ENCODE assay signal across 9 mouse cellular contexts in the genomic region with DNA sequence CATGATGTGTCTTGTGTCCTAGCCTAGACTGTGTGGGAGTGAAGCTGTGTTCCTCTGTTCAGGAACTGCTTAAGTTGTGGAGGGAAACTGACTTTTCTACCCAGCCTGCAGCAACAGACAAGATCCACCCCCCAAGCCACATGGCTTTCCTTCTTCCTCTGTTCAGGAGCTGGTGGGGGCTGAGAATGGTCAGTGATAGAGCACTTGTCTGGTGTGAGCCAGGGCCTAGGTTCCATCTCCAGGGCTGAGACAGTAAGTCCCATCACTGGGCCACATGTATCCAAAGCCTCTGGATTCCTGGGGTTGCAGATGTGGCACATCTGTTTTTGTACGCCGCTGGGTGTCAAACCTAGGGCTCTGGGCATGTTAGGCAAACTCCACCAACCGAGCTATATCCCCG. TPM values are rescaled to one million over a fixed set of nuclear protein-coding genes. Genes with fewer than 3 reads are reported as not detected.
A peak's percentile ranks its signal among the peaks of the same experiment; 100 is the strongest.
DNase-seq lines count a peak whose midpoint lies in the region; ATAC-seq lines count a peak whose summit lies in the region.
"Had no signal": no experiment of that assay in that cellular context is flagged by ENCODE, and none has a peak within 500 bp of the region (broad histone marks: within the 10 kb centered on the region; RNA-seq: fewer than 3 reads in every experiment).

No protein-coding gene starts in this region.

- H3K36me3 ChIP-seq in heart, embryonic 14.5 days (ENCODE audit: control insufficient read depth, insufficient read depth, low read length), result peaks cover 29% of the 10 kb centered on the region
- peaks cover 6% of the 10 kb centered on the region; the same call in 1 of the 2 replicates for H3K36me3 ChIP-seq in hindbrain, embryonic 10.5 days
- H3K36me3 ChIP-seq in macrophage (ENCODE audit: inconsistent target), result peaks cover 7% of the 10 kb centered on the region; the same call in 1 of the 2 replicates

- no peaks in the 10 kb centered on the region for H3K79me2 ChIP-seq in macrophage (ENCODE audit: inconsistent target)

- peak overlapping the region; percentile 49 to 62 for H3K4me3 ChIP-seq in heart, embryonic 14.5 days (ENCODE audit: control insufficient read depth in 1 of 2, insufficient read depth in 1 of 2, low read depth in 1 of 2, low read length in 2 of 2)
- H3K4me3 ChIP-seq in brown adipose tissue, adult 24 weeks (ENCODE audit: insufficient read depth, low read depth, low read length), result peak overlapping the region; percentile 63
- peak overlapping the region; percentile 54 for H3K4me3 ChIP-seq in hindbrain, embryonic 10.5 days
- peak overlapping the region; percentile 35 for H3K4me3 ChIP-seq in macrophage (ENCODE audit: inconsistent target)
- H3K4me3 ChIP-seq: megakaryocyte, embryonic 14.5 days had no signal

- peak overlapping the region; percentile 84 to 96 for H3K27ac ChIP-seq in heart, embryonic 14.5 days (replicated peaks in 1 of 2; ENCODE audit: control insufficient read depth in 1 of 2, insufficient read depth in 1 of 2, low read depth in 2 of 2, low read length in 2 of 2)
- peak overlapping the region; percentile 50 for H3K27ac ChIP-seq in brown adipose tissue, adult 24 weeks (replicated peaks; ENCODE audit: low read depth, low read length)
- H3K27ac ChIP-seq in hindbrain, embryonic 10.5 days, result peak overlapping the region; percentile 89
- no peak overlapping the region for H3K27ac ChIP-seq in macrophage

- H3K9me3 ChIP-seq in heart, embryonic 14.5 days (ENCODE audit: control insufficient read depth, low read length), result no peaks in the 10 kb centered on the region
- H3K9me3 ChIP-seq in hindbrain, embryonic 10.5 days, result no peaks in the 10 kb centered on the region
- H3K9me3 ChIP-seq: megakaryocyte, embryonic 14.5 days had no signal

- WGBS in heart, embryonic 14.5 days, result 71% methylated on average over 4 of the region's 4 CpGs
- 74% methylated on average over 4 of the region's 4 CpGs for WGBS in hindbrain, embryonic 10.5 days
- 61% methylated on average over 4 of the region's 4 CpGs for WGBS in macrophage (ENCODE audit: missing documents)

- ATAC-seq in heart, embryonic 14.5 days (ENCODE audit: insufficient number of reproducible peaks, insufficient read depth, low FRiP score, low read depth), result no peak
- no peak for ATAC-seq in granulocyte monocyte progenitor cell, adult 5-6 weeks (replicated peaks; ENCODE audit: poor library complexity, severe bottlenecking)

- H3K9ac ChIP-seq in heart, embryonic 14.5 days (ENCODE audit: low read length), result peak overlapping the region; percentile 72

- peak overlapping the region; percentile 79 for H3K4me2 ChIP-seq in heart, embryonic 14.5 days (ENCODE audit: low read length)

- DNase-seq in heart, adult 18-20 months, result no peak
- no peak for DNase-seq in hindbrain, embryonic 10.5 days (ENCODE audit: low spot score)
- no peak for DNase-seq in left cerebral cortex, adult 18-20 months (ENCODE audit: low spot score in 2 of 2)
- DNase-seq in adrenal gland, adult 8-10 months, result no peak

- peaks cover 30 to 46% of the 10 kb centered on the region in 2 experiments for H3K4me1 ChIP-seq in heart, embryonic 14.5 days (ENCODE audit: control insufficient read depth in 2 of 2, insufficient read depth in 2 of 2, low read length in 2 of 2)
- peaks cover 7% of the 10 kb centered on the region for H3K4me1 ChIP-seq in brown adipose tissue, adult 24 weeks (ENCODE audit: control insufficient read depth, insufficient read depth, insufficient read length, low read length)
- peaks cover 48% of the 10 kb centered on the region for H3K4me1 ChIP-seq in hindbrain, embryonic 10.5 days (replicated peaks)

- no peaks in the 10 kb centered on the region for H3K27me3 ChIP-seq in heart, embryonic 14.5 days (ENCODE audit: control insufficient read depth, insufficient read depth, low read length)
- H3K27me3 ChIP-seq in hindbrain, embryonic 10.5 days (ENCODE audit: insufficient read depth, poor library complexity, severe bottlenecking), result no peaks in the 10 kb centered on the region
- H3K27me3 ChIP-seq: megakaryocyte, embryonic 14.5 days had no signal

RNA-seq across cellular contexts. Expression of gene Sigmar1, which starts 5.0 kb away (rescaled TPM):
- polyA plus RNA-seq in heart, embryonic 14.5 days (2014; fragmentation: Nextera tagmentation; extraction: Ambion mirVana), result 56.8 and 57.0 TPM in 2 replicates
- total RNA-seq in heart, adult 18-20 months (2021), result 10 to 100 TPM; 17.8 to 20.9 TPM
- 44.1 and 48.4 TPM in 2 replicates for polyA plus RNA-seq in brown adipose tissue, adult 24 weeks (2012; ENCODE audit: insufficient read depth, insufficient read length, missing spikeins)
- polyA plus RNA-seq in hindbrain, embryonic 10.5 days (2016; fragmentation: Nextera tagmentation; extraction: Ambion mirVana), result 77.4 and 89.4 TPM in 2 replicates
- total RNA-seq in macrophage (2018; cell fraction: chromatin; rRNA removed), result 10 to 100 TPM in 7 of 26 experiments, 1 to 10 TPM in 16, under 1 TPM in 1, not detected in 2; 0.87 to 16.9 (median 7.5) TPM
- total RNA-seq in macrophage (2018; cell fraction: cytosol; rRNA removed), result 10 to 100 TPM; 24.4 to 43.7 (median 35.3) TPM
- 10 to 100 TPM in 25 of 26 experiments, 1 to 10 TPM in 1; 7.2 to 53.4 (median 21.4) TPM for total RNA-seq in macrophage (2018; cell fraction: nucleus; rRNA removed)
- 37.5 to 72.4 TPM (median 70.3 TPM) in 3 replicates for polyA plus RNA-seq in macrophage (2018)
- total RNA-seq in granulocyte monocyte progenitor cell, adult 5-6 weeks (2014; fragmentation: Nextera tagmentation), result 46.7 and 68.6 TPM in 2 replicates
- total RNA-seq in granulocyte monocyte progenitor cell, adult 5-6 weeks (2017), result 32.9 and 59.9 TPM in 2 replicates
- 10 to 100 TPM; 49.5 to 58.6 TPM for total RNA-seq in left cerebral cortex, adult 18-20 months (2021)
- 10 to 100 TPM; 74.2 to 81.7 (median 78.8) TPM for total RNA-seq in adrenal gland, adult 8-10 months (2022)

RNA-seq across cellular contexts. Expression of gene Galt, which starts 5.9 kb away (rescaled TPM):
- 59.6 and 63.7 TPM in 2 replicates for polyA plus RNA-seq in heart, embryonic 14.5 days (2014; fragmentation: Nextera tagmentation; extraction: Ambion mirVana)
- total RNA-seq in heart, adult 18-20 months (2021), result 10 to 100 TPM; 50.8 to 55.4 TPM
- polyA plus RNA-seq in brown adipose tissue, adult 24 weeks (2012; ENCODE audit: insufficient read depth, insufficient read length, missing spikeins), result 30.4 and 38.3 TPM in 2 replicates
- polyA plus RNA-seq in hindbrain, embryonic 10.5 days (2016; fragmentation: Nextera tagmentation; extraction: Ambion mirVana), result 22.9 and 24.3 TPM in 2 replicates
- total RNA-seq in macrophage (2018; cell fraction: chromatin; rRNA removed), result 10 to 100 TPM in 23 of 26 experiments, 1 to 10 TPM in 3; 3.7 to 81.1 (median 36.6) TPM
- 10 to 100 TPM; 11.1 to 29.0 (median 20.4) TPM for total RNA-seq in macrophage (2018; cell fraction: cytosol; rRNA removed)
- total RNA-seq in macrophage (2018; cell fraction: nucleus; rRNA removed), result 10 to 100 TPM in 23 of 26 experiments, 1 to 10 TPM in 3; 7.9 to 56.8 (median 28.9) TPM
- polyA plus RNA-seq in macrophage (2018), result 18.2 to 19.2 TPM (median 18.2 TPM) in 3 replicates
- 26.7 and 27.2 TPM in 2 replicates for total RNA-seq in granulocyte monocyte progenitor cell, adult 5-6 weeks (2014; fragmentation: Nextera tagmentation)
- total RNA-seq in granulocyte monocyte progenitor cell, adult 5-6 weeks (2017), result 33.0 and 39.2 TPM in 2 replicates
- total RNA-seq in left cerebral cortex, adult 18-20 months (2021), result 10 to 100 TPM; 66.6 to 79.6 TPM
- total RNA-seq in adrenal gland, adult 8-10 months (2022), result 10 to 100 TPM; 40.1 to 62.7 (median 51.0) TPM

RNA-seq across cellular contexts. Expression of gene Ccl27a, which starts 13.1 kb away (rescaled TPM):
- 49.2 and 55.5 TPM in 2 replicates for polyA plus RNA-seq in heart, embryonic 14.5 days (2014; fragmentation: Nextera tagmentation; extraction: Ambion mirVana)
- 10 to 100 TPM; 16.6 to 17.9 TPM for total RNA-seq in heart, adult 18-20 months (2021)
- polyA plus RNA-seq in brown adipose tissue, adult 24 weeks (2012; ENCODE audit: insufficient read depth, insufficient read length, missing spikeins), result 39.4 and 50.0 TPM in 2 replicates
- polyA plus RNA-seq in hindbrain, embryonic 10.5 days (2016; fragmentation: Nextera tagmentation; extraction: Ambion mirVana), result 51.0 and 86.2 TPM in 2 replicates
- total RNA-seq in macrophage (2018; cell fraction: chromatin; rRNA removed), result 1 to 10 TPM in 17 of 26 experiments, under 1 TPM in 1, not detected in 8; 0.92 to 5.9 (median 2.7) TPM
- total RNA-seq in macrophage (2018; cell fraction: cytosol; rRNA removed), result 1 to 10 TPM in 12 of 26 experiments, under 1 TPM in 13, not detected in 1; 0.40 to 2.3 (median 0.86) TPM
- 1 to 10 TPM in 18 of 26 experiments, under 1 TPM in 1, not detected in 7; 0.98 to 8.4 (median 2.3) TPM for total RNA-seq in macrophage (2018; cell fraction: nucleus; rRNA removed)
- 1.1 to 3.3 TPM in 2 of 3 replicates, not detected in the other for polyA plus RNA-seq in macrophage (2018)
- 25.1 and 25.6 TPM in 2 replicates for total RNA-seq in granulocyte monocyte progenitor cell, adult 5-6 weeks (2014; fragmentation: Nextera tagmentation)
- total RNA-seq in granulocyte monocyte progenitor cell, adult 5-6 weeks (2017), result 5.4 and 10.3 TPM in 2 replicates
- total RNA-seq in left cerebral cortex, adult 18-20 months (2021), result 100 to 1,000 TPM; 226 to 245 TPM
- 10 to 100 TPM; 37.6 to 56.9 (median 50.7) TPM for total RNA-seq in adrenal gland, adult 8-10 months (2022)

RNA-seq across cellular contexts. Expression of gene Arid3c, which starts 30.0 kb away (rescaled TPM):
- polyA plus RNA-seq in heart, embryonic 14.5 days (2014; fragmentation: Nextera tagmentation; extraction: Ambion mirVana), result not detected in 2 replicates
- not detected for total RNA-seq in heart, adult 18-20 months (2021)
- not detected in 2 replicates for polyA plus RNA-seq in brown adipose tissue, adult 24 weeks (2012; ENCODE audit: insufficient read depth, insufficient read length, missing spikeins)
- polyA plus RNA-seq in hindbrain, embryonic 10.5 days (2016; fragmentation: Nextera tagmentation; extraction: Ambion mirVana), result 0.36 and 0.88 TPM in 2 replicates
- total RNA-seq in macrophage (2018; cell fraction: chromatin; rRNA removed), result not detected
- total RNA-seq in macrophage (2018; cell fraction: cytosol; rRNA removed), result not detected
- total RNA-seq in macrophage (2018; cell fraction: nucleus; rRNA removed), result not detected
- polyA plus RNA-seq in macrophage (2018), result not detected in 3 replicates
- not detected in 2 replicates for total RNA-seq in granulocyte monocyte progenitor cell, adult 5-6 weeks (2014; fragmentation: Nextera tagmentation)
- not detected in 2 replicates for total RNA-seq in granulocyte monocyte progenitor cell, adult 5-6 weeks (2017)
- total RNA-seq in left cerebral cortex, adult 18-20 months (2021), result 1 to 10 TPM in 1 of 2 experiments, under 1 TPM in 1; 0.80 to 1.3 TPM
- total RNA-seq in adrenal gland, adult 8-10 months (2022), result not detected

RNA-seq across cellular contexts. Expression of gene Dctn3, which starts 37.9 kb away (rescaled TPM):
- 122 and 134 TPM in 2 replicates for polyA plus RNA-seq in heart, embryonic 14.5 days (2014; fragmentation: Nextera tagmentation; extraction: Ambion mirVana)
- total RNA-seq in heart, adult 18-20 months (2021), result 10 to 100 TPM; 70.4 to 79.1 TPM
- polyA plus RNA-seq in brown adipose tissue, adult 24 weeks (2012; ENCODE audit: insufficient read depth, insufficient read length, missing spikeins), result 111 and 118 TPM in 2 replicates
- polyA plus RNA-seq in hindbrain, embryonic 10.5 days (2016; fragmentation: Nextera tagmentation; extraction: Ambion mirVana), result 171 and 232 TPM in 2 replicates
- total RNA-seq in macrophage (2018; cell fraction: chromatin; rRNA removed), result 10 to 100 TPM in 14 of 26 experiments, 1 to 10 TPM in 12; 2.7 to 20.1 (median 10.4) TPM
- total RNA-seq in macrophage (2018; cell fraction: cytosol; rRNA removed), result 10 to 100 TPM; 59.2 to 85.1 (median 73.9) TPM
- 10 to 100 TPM in 24 of 26 experiments, 1 to 10 TPM in 2; 8.5 to 36.2 (median 21.4) TPM for total RNA-seq in macrophage (2018; cell fraction: nucleus; rRNA removed)
- polyA plus RNA-seq in macrophage (2018), result 34.4 to 93.4 TPM (median 69.6 TPM) in 3 replicates
- 56.6 and 61.4 TPM in 2 replicates for total RNA-seq in granulocyte monocyte progenitor cell, adult 5-6 weeks (2014; fragmentation: Nextera tagmentation)
- total RNA-seq in granulocyte monocyte progenitor cell, adult 5-6 weeks (2017), result 45.6 and 72.8 TPM in 2 replicates
- total RNA-seq in left cerebral cortex, adult 18-20 months (2021), result 100 to 1,000 TPM; 166 to 172 TPM
- 100 to 1,000 TPM; 113 to 133 (median 119) TPM for total RNA-seq in adrenal gland, adult 8-10 months (2022)
